Mouse (Mus musculus): Measurements from ENCODE around the gene Lysmd2. TPM values are rescaled to one million over a fixed set of nuclear protein-coding genes. Genes with fewer than 3 reads are reported as not detected.
"Not testable (repeated sequence)": the region's sequence is repeated elsewhere in the genome, so short reads cannot be mapped to it uniquely, and the experiment has no call there.

Lysmd2 gene
- 10 to 100 TPM; 15.3 to 17.5 TPM for total RNA-seq (2021)
- long read RNA-seq, experiment 1, transcript Lysmd2-201 (3 exons, 1,189 nt): major isoform, 46 of 49 reads
- long read RNA-seq, experiment 1, partial matches to known transcripts: 2 of 49 reads
- long read RNA-seq, experiment 1, other reads (novel, unspliced or antisense): 0 of 49 reads
- long read RNA-seq, experiment 2, transcript Lysmd2-201 (3 exons, 1,189 nt): major isoform, 23 of 28 reads
- long read RNA-seq, experiment 2, partial matches to known transcripts: 0 of 28 reads
- long read RNA-seq, experiment 2, other reads (novel, unspliced or antisense): 2 of 28 reads

GRCm38 (mm10) chr9:75625556-75626307 lies at the start of gene Lysmd2:
Gene Lysmd2 (plus strand): TSS chr9:75625741.
- DNase-seq: peak; percentile 89

DNA sequence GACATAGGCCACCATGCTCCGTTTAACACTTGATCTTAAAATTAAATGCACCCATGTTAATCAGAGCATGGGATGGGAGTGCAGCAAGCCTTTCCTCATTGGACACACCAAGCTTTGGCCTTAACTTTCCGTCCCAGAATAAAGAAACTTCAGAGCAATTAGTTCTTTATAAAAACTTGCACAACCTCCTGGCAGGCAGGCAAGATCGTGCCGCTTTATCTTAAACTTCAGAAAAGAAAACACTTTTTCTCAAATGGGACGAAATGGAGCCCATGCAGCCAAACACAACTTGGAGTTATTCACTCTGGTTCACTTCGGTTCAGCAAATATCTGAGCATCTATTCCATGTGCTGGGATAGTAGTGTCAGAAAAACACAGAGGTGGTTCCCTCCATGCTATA lies 46.2 kb upstream of the Lysmd2 start:
- DNase-seq: no peak

- peak; percentile 24 for DNase-seq
These were observed 43.7 kb upstream of the Lysmd2 start for GRCm38 (mm10) chr9:75581694-75582350.

DNA sequence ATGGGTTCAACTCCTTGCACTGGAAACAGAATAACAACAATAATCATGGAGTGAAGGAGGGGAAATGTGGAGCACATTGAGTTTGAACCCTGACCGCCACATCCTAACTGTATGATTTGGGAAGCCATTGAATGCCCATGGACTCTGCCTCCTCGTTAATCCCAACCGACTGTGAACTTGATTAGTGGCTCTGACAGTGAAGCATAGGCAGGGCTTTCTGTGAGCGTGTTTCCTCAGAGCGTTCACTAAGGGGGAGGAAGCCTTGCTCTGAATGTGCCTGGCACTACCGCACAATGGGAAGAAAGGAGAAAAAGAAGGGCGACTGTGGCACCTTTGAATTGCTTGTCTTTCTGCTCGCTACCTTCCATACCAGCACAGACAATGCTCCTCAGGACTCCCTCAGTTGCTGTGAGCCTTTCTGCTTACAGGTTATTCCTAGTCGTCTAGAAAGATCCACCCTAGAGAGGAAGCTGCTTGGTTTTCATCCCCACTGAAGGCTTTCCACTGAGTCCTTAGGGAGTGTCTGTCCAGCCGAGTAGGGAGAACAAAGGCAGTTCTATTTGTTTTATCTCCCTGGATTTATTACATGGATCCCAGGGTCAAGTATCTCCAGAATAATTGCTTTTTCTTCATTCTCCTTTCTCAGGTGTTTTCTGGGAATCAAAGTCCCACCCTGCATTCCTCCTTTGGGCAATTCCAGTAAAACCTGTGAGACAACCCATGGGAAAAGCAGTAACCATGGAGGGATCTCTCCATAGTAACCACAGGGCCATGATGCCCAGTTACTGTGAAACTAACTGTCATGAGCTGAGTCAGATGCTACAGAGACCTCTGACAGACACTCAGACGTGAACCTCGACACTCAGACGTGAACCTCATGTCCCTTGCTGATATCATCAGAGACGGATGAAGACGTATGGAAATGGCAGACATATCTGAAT lies 35.4 kb upstream of the Lysmd2 start:
- DNase-seq: no peak

- DNase-seq: no peak
These were observed 32.1 kb upstream of the Lysmd2 start for GRCm38 (mm10) chr9:75593481-75593880.

DNA sequence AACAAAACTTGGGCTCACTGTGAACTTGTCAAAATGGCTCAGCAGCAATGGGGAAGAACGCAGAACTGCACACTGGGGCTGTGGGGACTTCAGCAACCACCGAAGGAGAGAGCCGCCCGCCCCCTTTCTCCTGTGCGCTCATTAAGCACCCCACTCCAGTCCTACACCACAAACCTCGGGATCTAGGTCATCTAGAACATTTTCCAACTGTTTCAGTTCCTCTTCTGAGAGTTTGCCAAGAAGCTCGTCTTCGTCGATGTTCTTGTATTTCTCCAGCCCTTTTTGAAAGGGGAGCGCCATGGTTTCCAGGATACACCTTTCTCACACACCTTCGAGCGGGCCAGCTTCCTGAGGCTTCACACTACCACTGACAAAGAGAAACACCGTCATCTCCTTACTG lies 28.5 kb upstream of the Lysmd2 start:
- DNase-seq: no peak

DNA sequence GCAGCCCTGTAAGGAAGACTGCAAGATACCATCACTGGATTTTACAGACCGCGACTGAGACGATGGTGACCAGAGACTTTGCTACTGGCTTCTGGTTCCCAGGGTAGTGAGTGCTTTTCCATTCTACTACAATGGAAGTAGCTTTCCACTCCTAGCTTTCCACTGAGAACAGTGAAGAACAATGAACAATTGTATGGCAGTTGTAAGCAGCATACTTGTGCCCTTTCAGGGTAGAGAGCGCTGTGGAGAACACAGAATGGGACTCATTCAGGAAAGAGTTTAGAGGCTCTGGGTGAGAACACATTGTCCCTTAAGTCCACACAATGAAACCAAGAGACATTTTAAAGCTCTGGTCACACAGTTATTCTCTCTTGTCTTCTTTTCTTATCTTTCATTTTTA lies 27.9 kb upstream of the Lysmd2 start:
- DNase-seq: no peak

- DNase-seq: peak; percentile 13
These were observed 26.2 kb upstream of the Lysmd2 start for GRCm38 (mm10) chr9:75599191-75599841.

GRCm38 (mm10) chr9:75600166-75600934 lies 25.2 kb upstream of the Lysmd2 start:
- DNase-seq: peak; percentile 18

DNA sequence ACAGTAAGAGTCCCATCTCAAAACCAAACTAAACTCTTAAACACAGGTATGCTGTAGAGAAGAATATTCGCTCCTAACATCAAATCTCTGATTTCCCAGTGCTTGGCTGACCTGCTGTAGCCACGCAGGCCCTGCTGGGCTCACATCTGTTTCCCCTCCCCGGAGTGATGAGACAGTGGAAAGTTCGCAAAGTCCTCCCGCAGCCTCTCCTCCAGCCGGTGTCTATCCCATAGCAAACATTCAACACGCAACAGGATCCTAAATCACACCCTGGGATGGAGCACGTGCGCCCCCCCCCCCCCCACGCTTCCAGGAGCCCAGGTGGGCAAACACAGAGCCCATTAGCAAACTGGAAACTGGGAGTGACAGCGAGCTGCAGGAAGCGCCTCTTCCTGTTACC lies 24.0 kb upstream of the Lysmd2 start:
- DNase-seq: no peak

- no peak for DNase-seq
These were observed 18.0 kb upstream of the Lysmd2 start for GRCm38 (mm10) chr9:75607496-75607895.

- no peak for DNase-seq
These were observed 16.0 kb upstream of the Lysmd2 start for GRCm38 (mm10) chr9:75609505-75609904.

DNA sequence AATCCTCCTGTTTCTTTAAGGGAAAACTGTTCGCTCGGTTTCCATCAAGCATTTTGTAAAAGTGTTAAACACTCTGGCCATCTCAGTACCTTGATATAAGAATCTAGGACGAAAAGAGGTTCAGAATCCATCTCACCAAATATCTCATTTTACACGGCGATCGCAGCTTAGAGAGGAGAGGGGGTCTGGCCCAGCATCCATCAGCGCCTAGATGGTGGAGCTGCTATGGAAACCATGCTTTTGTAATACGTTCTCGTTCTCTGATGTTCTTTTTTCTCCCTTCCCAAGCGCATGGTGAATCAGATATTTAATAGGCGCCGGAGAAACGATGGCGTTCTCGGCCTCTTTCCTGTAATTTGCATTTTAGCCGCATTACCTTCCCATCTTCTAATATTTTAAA lies 15.6 kb upstream of the Lysmd2 start:
- DNase-seq: no peak

GRCm38 (mm10) chr9:75610571-75611493 lies 14.7 kb upstream of the Lysmd2 start, which contains the start of gene Tmod2:
Gene Tmod2 (minus strand): TSS chr9:75611325.
- DNase-seq: peak; percentile 68

GRCm38 (mm10) chr9:75616560-75616959 lies 9.0 kb upstream of the Lysmd2 start:
- no peak for DNase-seq

DNA sequence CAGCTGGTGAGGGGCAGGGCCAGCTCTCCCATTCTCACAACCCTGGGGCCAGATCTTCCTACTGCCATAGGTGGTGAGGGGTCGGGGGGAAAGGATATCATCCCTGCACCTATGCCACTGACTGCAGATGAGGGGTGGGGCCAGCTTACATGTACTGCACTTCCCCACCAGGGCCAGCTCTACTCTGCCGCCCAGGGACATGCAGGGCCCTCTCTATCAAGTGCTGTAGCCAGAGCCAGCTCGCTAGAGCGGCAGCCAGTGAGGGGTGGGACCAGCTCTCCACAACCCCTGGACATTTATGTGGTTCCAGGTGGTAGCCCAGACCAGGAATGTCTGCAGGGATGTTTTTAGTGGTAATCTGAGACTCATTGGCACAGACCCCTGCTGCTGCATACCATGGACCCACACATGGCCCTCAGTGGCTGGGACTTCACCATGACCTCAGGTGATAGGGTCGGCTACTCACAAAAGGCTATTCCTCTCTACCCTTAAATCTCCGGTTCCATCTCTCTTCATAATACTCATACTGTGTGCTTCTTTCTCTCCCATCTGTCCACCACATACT lies 6.6 kb upstream of the Lysmd2 start:
- no peak for DNase-seq

- not testable (repeated sequence) for DNase-seq
These were observed 5.8 kb upstream of the Lysmd2 start for GRCm38 (mm10) chr9:75619761-75620160.

GRCm38 (mm10) chr9:75621428-75621827 lies 4.1 kb upstream of the Lysmd2 start:
- DNase-seq: no peak

- DNase-seq: no peak
These were observed 472 bp upstream of the Lysmd2 start for GRCm38 (mm10) chr9:75624983-75625555.

Measured in adrenal gland, postnatal 10 days (tissue).